Mouse (Mus musculus): ENCODE data around the gene Dtx3.
"Not testable (repeated sequence)": the region's sequence is repeated elsewhere in the genome, so short reads cannot be mapped to it uniquely, and the experiment has no call there.

Dtx3 gene

DNA sequence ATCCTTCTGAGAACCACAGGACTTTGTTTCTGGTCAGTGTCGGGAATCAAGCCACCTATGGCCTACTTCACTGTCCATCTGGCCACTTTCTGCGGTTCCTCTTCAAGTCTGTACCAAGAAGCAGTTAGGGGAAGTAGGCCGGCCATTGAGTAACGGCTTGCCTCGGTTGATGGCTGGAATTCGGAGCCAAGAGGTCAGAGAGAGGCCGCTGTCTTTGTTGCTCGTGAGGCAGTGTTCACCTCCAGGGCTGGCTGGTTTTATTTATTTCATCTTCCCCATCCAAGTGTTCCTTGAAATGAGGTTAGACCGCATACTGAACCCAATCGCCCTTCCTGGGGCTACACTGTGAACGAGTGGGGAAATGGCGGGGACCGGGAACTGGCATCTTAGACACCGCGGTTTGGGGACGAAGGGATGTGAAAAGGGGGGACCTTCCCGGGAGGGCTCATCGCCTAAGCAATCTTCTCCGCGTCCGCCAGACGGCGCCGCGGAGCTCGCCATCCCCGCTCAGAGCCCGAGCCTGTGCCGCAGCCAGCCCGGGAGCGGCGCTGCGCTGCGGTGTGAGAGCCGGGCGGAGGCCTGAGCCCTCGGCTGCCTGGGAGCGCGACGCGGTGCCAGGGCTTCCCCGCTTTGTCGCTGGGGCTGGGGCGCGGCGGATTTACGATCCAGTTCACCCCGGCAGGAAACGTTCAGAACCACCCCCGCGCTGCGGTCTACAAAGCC, 30.7 kb downstream of the Dtx3 start, which contains the start of gene B4galnt1:
TSS of gene B4galnt1 (plus strand) at position 595 of the 723 bp plus-strand sequence.
- peak; percentile 86 for DNase-seq

DNA sequence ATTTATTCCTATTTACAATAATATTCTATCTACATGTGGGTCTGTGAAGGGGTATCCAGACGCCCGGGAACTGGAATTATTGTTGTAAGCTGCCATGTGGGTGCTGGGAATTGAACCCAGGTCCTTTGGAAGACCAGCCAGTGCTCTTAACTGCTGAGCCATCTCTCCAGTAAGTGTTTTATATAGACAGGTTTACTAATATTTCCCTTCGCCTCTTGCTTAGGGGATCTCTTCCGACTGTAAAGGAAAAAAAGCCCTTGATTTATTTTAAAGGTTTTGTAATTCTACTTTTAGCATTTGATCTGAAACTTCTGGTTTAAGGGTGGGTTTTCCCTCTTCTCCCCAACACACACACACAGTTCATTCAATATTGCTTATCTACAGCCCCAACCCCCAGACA, 31.3 kb downstream of the Dtx3 start:
- DNase-seq, result no peak

DNA sequence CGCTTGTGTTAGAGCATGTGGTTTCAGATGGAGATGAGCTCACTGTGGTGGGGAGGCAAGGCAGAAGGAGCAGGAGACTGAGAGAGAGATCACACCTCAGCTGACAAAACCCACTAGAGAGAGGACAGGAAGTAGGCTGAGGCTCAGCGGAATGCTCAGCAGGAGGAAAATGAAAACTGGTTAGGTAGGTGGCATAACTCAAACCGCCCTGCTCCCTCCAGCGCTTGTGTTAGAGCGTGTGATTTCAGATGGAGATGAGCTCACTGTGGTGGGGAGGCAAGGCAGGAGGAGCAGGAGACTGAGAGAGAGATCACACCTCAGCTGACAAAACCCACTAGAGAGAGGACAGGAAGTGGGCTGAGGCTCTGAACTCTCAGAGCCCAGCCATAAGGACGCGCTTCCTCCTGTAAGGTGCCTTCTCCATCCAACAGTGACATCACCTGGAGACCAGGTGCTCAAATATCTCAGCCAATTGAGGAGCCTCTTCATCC, 32.7 kb downstream of the Dtx3 start:
- DNase-seq, result not testable (repeated sequence)

GRCm38 (mm10) chr10:127160728-127161127, 34.8 kb downstream of the Dtx3 start:
- DNase-seq, result no peak

- DNase-seq, result no peak
Observed at GRCm38 (mm10) chr10:127160081-127160480, 35.4 kb downstream of the Dtx3 start.

DNA sequence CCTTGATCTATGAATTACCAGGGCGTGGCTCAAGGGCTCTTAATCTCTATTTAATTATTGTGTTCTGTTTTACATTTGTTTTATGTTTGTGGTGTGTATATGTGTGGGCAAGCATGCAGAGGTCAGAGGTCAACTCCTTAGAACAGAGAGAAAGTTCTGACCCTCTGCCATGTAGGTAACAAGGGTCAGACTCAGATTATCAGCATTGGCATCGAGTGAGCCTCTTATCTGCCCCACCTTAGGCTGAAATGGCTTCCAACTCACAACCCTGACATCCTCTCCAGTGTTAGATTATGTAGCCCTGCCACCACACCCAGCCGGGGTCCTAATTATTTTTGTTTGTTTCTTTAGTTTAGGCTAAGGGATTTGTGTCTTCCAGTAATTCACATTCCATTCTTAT, 37.1 kb downstream of the Dtx3 start:
- no peak for DNase-seq

- DNase-seq, result no peak
Observed at GRCm38 (mm10) chr10:127156511-127156910, 39.0 kb downstream of the Dtx3 start.

GRCm38 (mm10) chr10:127156089-127156488, 39.4 kb downstream of the Dtx3 start:
- no peak for DNase-seq

- DNase-seq, result no peak
Observed at GRCm38 (mm10) chr10:127154652-127155051, 40.9 kb downstream of the Dtx3 start.

- DNase-seq, result no peak
Observed at GRCm38 (mm10) chr10:127154241-127154640, 41.3 kb downstream of the Dtx3 start.

GRCm38 (mm10) chr10:127153323-127153722, 42.2 kb downstream of the Dtx3 start:
- no peak for DNase-seq

DNA sequence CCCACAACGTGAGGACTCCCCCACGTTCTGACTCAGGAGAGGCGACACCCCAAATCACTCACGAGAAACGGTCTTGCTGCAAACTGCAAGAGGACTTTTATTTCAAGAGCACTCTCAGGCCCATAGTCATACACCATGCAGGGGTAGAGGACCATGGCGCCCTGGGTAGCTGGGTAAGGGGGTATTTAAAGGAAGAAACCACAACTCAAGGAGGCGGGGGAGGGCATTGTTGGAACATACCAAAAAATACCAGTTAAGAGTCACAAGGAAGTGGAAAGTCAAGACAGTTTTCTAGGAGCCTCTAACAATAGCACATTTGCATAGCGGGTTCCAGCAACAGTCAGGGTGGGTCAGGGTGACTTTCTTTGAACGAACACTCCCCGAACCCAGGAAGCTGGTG, 43.0 kb downstream of the Dtx3 start:
- DNase-seq, result not testable (repeated sequence)

DNA sequence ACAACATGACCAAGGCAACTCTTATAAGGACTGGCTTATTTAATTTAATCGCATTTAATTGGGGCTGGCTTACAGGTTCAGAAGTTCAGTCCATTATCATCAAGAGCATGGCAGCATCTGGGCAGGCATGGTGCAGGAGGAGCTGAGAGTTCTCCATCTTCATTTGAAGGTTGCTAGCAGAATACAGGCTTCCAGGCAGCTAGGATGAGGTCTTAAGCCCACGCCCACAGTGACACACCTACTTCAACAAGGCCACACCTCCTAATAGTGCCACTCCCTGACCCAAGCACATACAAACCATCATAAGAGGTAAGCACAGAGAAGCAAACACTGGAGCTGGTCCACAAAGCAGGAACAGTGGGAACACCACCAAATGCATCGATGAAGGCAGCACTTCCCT, 44.3 kb downstream of the Dtx3 start:
- not testable (repeated sequence) for DNase-seq

DNA sequence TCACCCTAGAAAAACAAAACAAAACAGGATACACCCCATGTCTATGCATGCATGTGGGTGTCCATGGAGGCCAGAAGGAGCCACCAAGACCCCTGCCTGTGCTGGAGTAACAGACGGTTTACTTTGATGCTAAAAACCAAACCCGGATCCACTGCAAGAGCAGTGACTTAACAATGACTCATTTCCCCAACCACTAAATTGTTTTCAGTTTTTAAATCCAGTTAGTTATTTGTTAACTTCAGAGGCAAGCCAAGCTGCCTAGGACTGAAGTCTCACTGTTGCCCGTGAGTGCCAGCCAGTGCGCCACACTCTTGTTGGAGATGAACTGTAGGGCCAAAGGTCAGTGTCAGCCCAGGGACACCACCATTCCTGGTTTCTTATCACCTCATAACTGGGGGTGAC, 45.1 kb downstream of the Dtx3 start:
- DNase-seq, result no peak

DNA sequence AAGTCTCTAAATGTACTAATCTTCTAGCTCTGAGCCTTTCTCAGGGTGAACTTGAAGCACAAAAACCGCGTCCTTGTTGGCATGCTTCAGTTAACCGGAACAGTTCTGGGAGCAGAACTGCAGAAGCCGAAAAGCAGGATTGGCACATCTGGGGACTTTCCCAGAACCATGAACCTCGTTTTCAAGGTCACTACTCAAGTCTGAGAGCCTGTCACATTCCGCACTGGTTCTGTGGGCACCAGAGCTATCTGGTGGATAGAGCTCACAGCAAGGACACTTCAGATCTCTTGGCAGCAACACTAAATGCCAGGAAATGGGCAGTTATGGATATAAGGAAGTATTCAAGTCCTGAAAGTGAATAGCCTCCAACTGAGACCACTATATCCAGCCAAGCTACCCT, 48.4 kb downstream of the Dtx3 start:
- no peak for DNase-seq

DNA sequence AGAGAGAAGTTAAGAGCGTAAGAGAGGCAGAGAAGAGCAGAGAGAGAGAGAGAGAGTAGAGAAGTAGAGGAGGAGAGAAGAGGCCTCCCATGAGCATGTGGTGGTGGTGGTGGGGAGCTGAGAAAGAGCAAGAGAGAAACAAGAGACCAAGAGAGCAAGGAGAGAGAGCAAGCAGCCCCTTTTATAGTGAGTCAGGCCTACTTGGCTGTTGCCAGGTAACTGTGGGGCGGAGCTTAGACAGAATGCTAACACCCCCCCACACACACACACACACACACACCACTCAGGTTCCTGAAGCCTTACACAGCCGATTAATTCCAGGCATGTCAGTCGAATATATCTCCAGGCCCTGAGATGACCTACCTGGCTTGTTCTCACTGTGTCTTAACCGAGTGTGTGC, 50.2 kb downstream of the Dtx3 start:
- no peak for DNase-seq

DNA sequence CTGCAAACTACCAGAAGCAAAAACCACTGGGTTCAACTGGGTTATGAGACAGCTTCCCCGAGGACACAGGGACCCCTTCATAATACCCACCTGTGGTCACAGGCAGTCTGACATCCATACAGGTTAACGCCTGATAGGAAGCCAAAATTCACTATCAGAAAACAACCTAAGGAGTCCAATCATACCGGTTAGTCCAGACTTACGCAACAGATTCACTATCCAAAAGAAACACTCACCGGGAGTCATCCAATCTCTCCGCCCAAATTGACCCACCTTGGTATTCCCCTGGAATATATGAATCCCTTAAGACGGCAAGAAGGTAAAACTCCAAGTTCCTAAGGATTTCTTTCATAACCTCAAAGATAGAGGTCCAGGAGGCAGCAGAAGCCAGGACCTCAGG, 51.0 kb downstream of the Dtx3 start:
- no peak for DNase-seq

DNA sequence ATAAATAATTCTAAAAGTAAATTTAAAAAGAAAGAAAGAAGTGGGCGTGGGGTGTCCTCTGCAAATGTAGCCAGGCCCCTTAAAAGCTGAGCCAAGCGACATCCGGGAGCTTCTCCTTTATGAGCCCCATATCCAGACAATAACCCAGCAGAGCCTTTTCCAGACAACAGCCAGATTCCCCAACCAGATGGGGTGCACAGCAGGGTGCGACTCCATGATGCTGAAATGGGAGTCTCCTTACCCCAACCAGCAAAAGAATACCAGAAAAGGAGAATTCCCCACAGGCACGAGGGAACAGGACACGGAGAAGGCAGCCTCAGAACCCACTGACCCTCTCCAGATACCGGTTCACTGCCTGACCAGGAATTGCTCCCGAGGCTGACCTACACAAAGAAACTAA, 52.3 kb downstream of the Dtx3 start:
- DNase-seq, result peak; percentile 28

GRCm38 (mm10) chr10:127141500-127141899, 54.0 kb downstream of the Dtx3 start:
- DNase-seq, result no peak

- no peak for DNase-seq
Observed at GRCm38 (mm10) chr10:127140971-127141370, 54.6 kb downstream of the Dtx3 start.
